Mouse (Mus musculus): ENCODE measurements at regions not wholly inside any gene's neighbourhood (a gene's known extent, or its start where the extent isn't known, plus 50 kb on each side); places are given as distances from the start of the nearest gene placed in this dataset.
A peak's percentile ranks its signal among the peaks of the same experiment; 100 is the strongest.

GRCm38 (mm10) chr8:26526474-26527185 is 407.3 kb downstream of the Gm45692 start:
- H3K4me3 ChIP-seq (ENCODE audit: low read length): no peak overlapping the region
- no peaks in the 10 kb centered on the region for H3K27me3 ChIP-seq (ENCODE audit: control insufficient read depth, insufficient read depth, low read length)
- no peaks in the 10 kb centered on the region for H3K36me3 ChIP-seq (ENCODE audit: control insufficient read depth, insufficient read depth, low read length)
- H3K4me1 ChIP-seq (ENCODE audit: control insufficient read depth, insufficient read depth, low read length): no peaks in the 10 kb centered on the region
- no peak overlapping the region for H3K9ac ChIP-seq (ENCODE audit: low read depth, low read length)
- ATAC-seq (ENCODE audit: low FRiP score, low TSS enrichment): 0 out of 2 replicates have a peak, but pooled peaks have one; percentile 46
- 22% methylated on average over 10 of the region's 10 CpGs for WGBS
- no peaks in the 10 kb centered on the region for H3K9me3 ChIP-seq (ENCODE audit: control insufficient read depth, low read length)
- no peak overlapping the region for H3K27ac ChIP-seq (ENCODE audit: low read depth, low read length)
- no peak overlapping the region for H3K4me2 ChIP-seq (replicated peaks; ENCODE audit: low read depth, low read length)

DNA sequence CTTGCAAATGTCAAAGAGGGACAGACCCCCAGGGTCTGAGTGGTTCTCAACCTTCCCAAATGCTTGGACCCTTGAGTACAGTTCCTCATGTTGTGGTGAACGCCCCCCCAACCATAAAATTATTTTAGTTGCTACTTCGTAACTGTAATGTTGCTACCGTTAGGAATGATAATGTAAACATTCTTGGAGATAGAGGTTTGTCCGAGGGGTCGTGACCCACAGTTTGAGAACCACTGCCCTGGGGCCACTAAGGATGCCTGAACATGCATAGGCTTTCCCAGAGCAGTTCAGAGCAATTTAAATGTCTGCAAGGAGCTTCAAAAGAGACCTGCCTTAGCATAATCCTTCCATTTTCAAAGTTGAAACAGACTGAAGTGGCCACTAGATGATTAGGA is 407.8 kb downstream of the Gm45692 start:
- H3K4me2 ChIP-seq (replicated peaks; ENCODE audit: low read depth, low read length): no peak overlapping the region
- ATAC-seq (ENCODE audit: low FRiP score, low TSS enrichment): no peak
- H3K36me3 ChIP-seq (ENCODE audit: control insufficient read depth, insufficient read depth, low read length): no peaks in the 10 kb centered on the region
- H3K4me1 ChIP-seq (ENCODE audit: control insufficient read depth, insufficient read depth, low read length): no peaks in the 10 kb centered on the region
- no peak overlapping the region for H3K9ac ChIP-seq (ENCODE audit: low read depth, low read length)
- 58% methylated on average over 5 of the region's 5 CpGs for WGBS
- H3K9me3 ChIP-seq (ENCODE audit: control insufficient read depth, low read length): no peaks in the 10 kb centered on the region
- H3K27me3 ChIP-seq (ENCODE audit: control insufficient read depth, insufficient read depth, low read length): no peaks in the 10 kb centered on the region
- H3K27ac ChIP-seq (ENCODE audit: low read depth, low read length): no peak overlapping the region
- H3K4me3 ChIP-seq (ENCODE audit: low read length): no peak overlapping the region

GRCm38 (mm10) chr8:26529921-26530320 is 410.6 kb downstream of the Gm45692 start:
- H3K36me3 ChIP-seq (ENCODE audit: control insufficient read depth, insufficient read depth, low read length): no peaks in the 10 kb centered on the region
- H3K4me2 ChIP-seq (replicated peaks; ENCODE audit: low read depth, low read length): no peak overlapping the region
- H3K27me3 ChIP-seq (ENCODE audit: control insufficient read depth, insufficient read depth, low read length): 0 out of 2 replicates have a peak, but pooled peaks cover 5% of the 10 kb centered on the region
- no peaks in the 10 kb centered on the region for H3K9me3 ChIP-seq (ENCODE audit: control insufficient read depth, low read length)
- H3K9ac ChIP-seq (ENCODE audit: low read depth, low read length): no peak overlapping the region
- no peak overlapping the region for H3K27ac ChIP-seq (ENCODE audit: low read depth, low read length)
- H3K4me1 ChIP-seq (ENCODE audit: control insufficient read depth, insufficient read depth, low read length): no peaks in the 10 kb centered on the region
- no peak for ATAC-seq (ENCODE audit: low FRiP score, low TSS enrichment)
- 75% methylated on average over 8 of the region's 8 CpGs for WGBS
- H3K4me3 ChIP-seq (ENCODE audit: low read length): no peak overlapping the region

GRCm38 (mm10) chr8:26533444-26534421 is 414.4 kb downstream of the Gm45692 start:
- WGBS: 74% methylated on average over 22 of the region's 22 CpGs
- Histone ChIP-seq H3K27ac (ENCODE audit: low read depth, low read length) (no peak overlapping the region), H3K9ac (ENCODE audit: low read depth, low read length) (no peak overlapping the region), H3K4me1 (ENCODE audit: control insufficient read depth, insufficient read depth, low read length) (no peaks in the 10 kb centered on the region), H3K27me3 (ENCODE audit: control insufficient read depth, insufficient read depth, low read length) (0 out of 2 replicates have a peak, but pooled peaks cover 5% of the 10 kb centered on the region), H3K4me3 (ENCODE audit: low read length) (no peak overlapping the region), H3K9me3 (ENCODE audit: control insufficient read depth, low read length) (no peaks in the 10 kb centered on the region), H3K36me3 (ENCODE audit: control insufficient read depth, insufficient read depth, low read length) (no peaks in the 10 kb centered on the region), H3K4me2 (replicated peaks; ENCODE audit: low read depth, low read length) (no peak overlapping the region)
- ATAC-seq (ENCODE audit: low FRiP score, low TSS enrichment): no peak

GRCm38 (mm10) chr8:26535816-26536215 is 416.5 kb downstream of the Gm45692 start:
- H3K27me3 ChIP-seq (ENCODE audit: control insufficient read depth, insufficient read depth, low read length): 0 out of 2 replicates have a peak, but pooled peaks cover 5% of the 10 kb centered on the region
- H3K9ac ChIP-seq (ENCODE audit: low read depth, low read length): no peak overlapping the region
- no peak overlapping the region for H3K27ac ChIP-seq (ENCODE audit: low read depth, low read length)
- no peaks in the 10 kb centered on the region for H3K9me3 ChIP-seq (ENCODE audit: control insufficient read depth, low read length)
- no peak overlapping the region for H3K4me2 ChIP-seq (replicated peaks; ENCODE audit: low read depth, low read length)
- H3K36me3 ChIP-seq (ENCODE audit: control insufficient read depth, insufficient read depth, low read length): no peaks in the 10 kb centered on the region
- H3K4me1 ChIP-seq (ENCODE audit: control insufficient read depth, insufficient read depth, low read length): no peaks in the 10 kb centered on the region
- no peak overlapping the region for H3K4me3 ChIP-seq (ENCODE audit: low read length)
- 31% methylated on average over 3 of the region's 3 CpGs for WGBS
- ATAC-seq (ENCODE audit: low FRiP score, low TSS enrichment): no peak

DNA sequence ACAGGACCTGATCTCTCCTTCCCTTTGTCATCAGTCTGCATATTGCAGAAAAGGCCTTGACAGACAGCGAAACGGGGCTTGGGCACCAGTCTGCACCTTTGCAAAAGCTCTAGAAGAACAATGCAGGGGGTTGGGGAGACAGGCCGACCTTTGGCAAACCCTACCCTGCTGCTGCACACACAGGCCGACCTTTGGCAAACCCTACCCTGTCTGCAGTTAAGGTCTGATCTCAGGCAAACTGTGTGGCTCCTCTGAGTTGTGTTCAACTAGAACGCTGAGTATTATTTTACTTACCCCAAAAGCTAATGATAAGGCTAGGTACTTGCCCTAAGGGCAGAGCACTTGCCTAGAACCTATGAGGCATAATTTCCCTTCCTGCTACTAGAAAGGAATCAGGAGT is 423.4 kb upstream of the Zfp703 start:
- Histone ChIP-seq H3K4me3 (ENCODE audit: low read length) (no peak overlapping the region), H3K4me2 (replicated peaks; ENCODE audit: low read depth, low read length) (no peak overlapping the region)
- no peak for ATAC-seq (ENCODE audit: low FRiP score, low TSS enrichment)

DNA sequence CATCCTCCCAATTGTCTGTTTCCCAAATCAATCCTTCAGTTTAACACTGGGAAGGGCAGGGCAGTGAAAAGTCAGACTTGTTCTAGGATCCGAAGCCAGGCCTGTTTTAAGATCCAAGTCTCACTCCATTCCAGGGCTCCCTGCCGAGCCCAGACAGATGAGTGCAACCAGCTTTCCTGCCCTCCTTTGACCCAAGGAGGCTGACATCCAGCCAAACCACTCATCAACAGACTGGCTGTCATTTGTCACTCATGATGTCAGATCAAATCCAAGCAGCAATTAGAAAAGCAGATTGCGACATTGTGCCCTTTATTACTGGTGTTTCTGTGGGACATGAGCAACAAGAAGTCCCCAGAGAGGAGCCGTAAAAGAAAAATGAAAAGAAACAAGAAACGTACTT is 417.9 kb upstream of the Zfp703 start:
- H3K9me3 ChIP-seq (ENCODE audit: control insufficient read depth, low read length): no peaks in the 10 kb centered on the region
- no peak overlapping the region for H3K27ac ChIP-seq (ENCODE audit: low read depth, low read length)
- no peak overlapping the region for H3K9ac ChIP-seq (ENCODE audit: low read depth, low read length)
- H3K27me3 ChIP-seq (ENCODE audit: control insufficient read depth, insufficient read depth, low read length): no peaks in the 10 kb centered on the region
- ATAC-seq (ENCODE audit: low FRiP score, low TSS enrichment): no peak
- no peak overlapping the region for H3K4me3 ChIP-seq (ENCODE audit: low read length)
- H3K4me1 ChIP-seq (ENCODE audit: control insufficient read depth, insufficient read depth, low read length): no peaks in the 10 kb centered on the region
- no peaks in the 10 kb centered on the region for H3K36me3 ChIP-seq (ENCODE audit: control insufficient read depth, insufficient read depth, low read length)
- 63% methylated on average over 5 of the region's 5 CpGs for WGBS
- H3K4me2 ChIP-seq (replicated peaks; ENCODE audit: low read depth, low read length): no peak overlapping the region

More for the DNA sequence above, 423.4 kb upstream of the Zfp703 start:
- 86% methylated on average over 5 of the region's 5 CpGs for WGBS
- Histone ChIP-seq H3K9ac (ENCODE audit: low read depth, low read length) (no peak overlapping the region), H3K4me1 (ENCODE audit: control insufficient read depth, insufficient read depth, low read length) (no peaks in the 10 kb centered on the region), H3K27me3 (ENCODE audit: control insufficient read depth, insufficient read depth, low read length) (no peaks in the 10 kb centered on the region), H3K36me3 (ENCODE audit: control insufficient read depth, insufficient read depth, low read length) (no peaks in the 10 kb centered on the region), H3K9me3 (ENCODE audit: control insufficient read depth, low read length) (no peaks in the 10 kb centered on the region), H3K27ac (ENCODE audit: low read depth, low read length) (no peak overlapping the region)

DNA sequence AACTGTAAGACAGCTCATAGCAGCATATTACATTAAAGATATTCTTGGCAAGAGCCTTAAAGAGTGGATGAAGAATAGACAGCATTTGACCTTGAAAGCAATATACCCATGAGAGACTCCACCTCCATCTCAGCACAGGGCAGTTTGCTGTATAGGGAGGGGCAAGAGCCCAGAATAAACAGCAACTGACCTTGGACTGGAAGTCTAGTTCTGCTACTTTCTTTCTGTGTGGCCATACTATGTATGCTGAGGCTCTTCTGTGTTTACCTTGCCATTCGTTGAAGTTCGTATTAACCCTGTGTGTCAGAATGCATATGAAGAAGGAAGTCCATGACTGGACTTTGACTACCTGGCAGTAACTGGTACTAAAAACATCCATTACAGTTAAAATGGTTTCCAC is 414.0 kb upstream of the Zfp703 start:
- Histone ChIP-seq H3K9me3 (ENCODE audit: control insufficient read depth, low read length) (no peaks in the 10 kb centered on the region), H3K4me3 (ENCODE audit: low read length) (no peak overlapping the region), H3K9ac (ENCODE audit: low read depth, low read length) (no peak overlapping the region), H3K4me1 (ENCODE audit: control insufficient read depth, insufficient read depth, low read length) (no peaks in the 10 kb centered on the region), H3K4me2 (replicated peaks; ENCODE audit: low read depth, low read length) (no peak overlapping the region), H3K36me3 (ENCODE audit: control insufficient read depth, insufficient read depth, low read length) (no peaks in the 10 kb centered on the region), H3K27me3 (ENCODE audit: control insufficient read depth, insufficient read depth, low read length) (no peaks in the 10 kb centered on the region), H3K27ac (ENCODE audit: low read depth, low read length) (no peak overlapping the region)
- no peak for ATAC-seq (ENCODE audit: low FRiP score, low TSS enrichment)
- 79% methylated on average over 2 of the region's 2 CpGs for WGBS

- no peaks in the 10 kb centered on the region for H3K4me1 ChIP-seq (ENCODE audit: control insufficient read depth, insufficient read depth, low read length)
- no peak for ATAC-seq (ENCODE audit: low FRiP score, low TSS enrichment)
- H3K36me3 ChIP-seq (ENCODE audit: control insufficient read depth, insufficient read depth, low read length): no peaks in the 10 kb centered on the region
- 95% methylated on average over 2 of the region's 2 CpGs for WGBS
- no peaks in the 10 kb centered on the region for H3K27me3 ChIP-seq (ENCODE audit: control insufficient read depth, insufficient read depth, low read length)
- no peak overlapping the region for H3K9ac ChIP-seq (ENCODE audit: low read depth, low read length)
- no peak overlapping the region for H3K27ac ChIP-seq (ENCODE audit: low read depth, low read length)
- H3K4me2 ChIP-seq (replicated peaks; ENCODE audit: low read depth, low read length): no peak overlapping the region
- no peak overlapping the region for H3K4me3 ChIP-seq (ENCODE audit: low read length)
- no peaks in the 10 kb centered on the region for H3K9me3 ChIP-seq (ENCODE audit: control insufficient read depth, low read length)
Measured at GRCm38 (mm10) chr8:26564254-26564653, 412.9 kb upstream of the Zfp703 start.
